Mouse (Mus musculus) midbrain, embryonic 16.5 days (tissue): ENCODE data around the gene Gimap7. TPM values are rescaled to one million over a fixed set of nuclear protein-coding genes. Genes with fewer than 3 reads are reported as not detected.

Source experiments
- ATAC-seq: fragments of 200-750 bp; cut with Nextera tagmentation; 2 replicates; pipeline ENCODE4 v1.8.0; 2017; ENCODE audit warnings: moderate TSS enrichment
- H3K27ac ChIP-seq: fragments of 300-500 bp; sonication (generic); 2 replicates; pipeline ENCODE4 v1.5.1; 2014; ENCODE audit warnings: mild to moderate bottlenecking, low read length, mixed read lengths
- H3K27me3 ChIP-seq: fragments of 300-500 bp; sonication (generic); 2 replicates; pipeline ENCODE4 v1.6.1; 2014; ENCODE audit warnings: low read depth, low read length, mixed read lengths; ENCODE audit not compliant: control insufficient read depth, insufficient read depth
- H3K36me3 ChIP-seq: fragments of 300-500 bp; sonication (generic); 2 replicates; pipeline ENCODE4 v1.6.1; 2014; ENCODE audit warnings: mild to moderate bottlenecking, low read length, moderate library complexity, mixed read lengths; ENCODE audit not compliant: control insufficient read depth, insufficient read depth
- H3K4me1 ChIP-seq: fragments of 300-500 bp; sonication (generic); 2 replicates; pipeline ENCODE4 v1.6.1; 2014; ENCODE audit warnings: mild to moderate bottlenecking, low read length, mixed read lengths; ENCODE audit not compliant: control insufficient read depth, insufficient read depth
- H3K4me2 ChIP-seq: fragments of 300-500 bp; sonication (generic); 2 replicates; pipeline ENCODE4 v1.6.1; 2014; ENCODE audit warnings: mild to moderate bottlenecking, low read length, mixed read lengths
- H3K4me3 ChIP-seq: fragments of 300-500 bp; sonication (generic); 2 replicates; pipeline ENCODE4 v1.5.1; 2014; ENCODE audit warnings: low read depth, mild to moderate bottlenecking, low read length, moderate library complexity, mixed read lengths
- H3K9ac ChIP-seq: fragments of 300-500 bp; sonication (generic); 2 replicates; pipeline ENCODE4 v1.6.1; 2014; ENCODE audit warnings: low read depth, low read length, mixed read lengths
- H3K9me3 ChIP-seq: fragments of 300-500 bp; sonication (generic); replicated peaks from 2 replicates; pipeline ENCODE4 v1.6.1; 2014; ENCODE audit warnings: mild to moderate bottlenecking, low read length, mixed read lengths; ENCODE audit not compliant: control insufficient read depth, poor library complexity, severe bottlenecking
- WGBS: fragments of 180-500 bp; shearing (Covaris S2); extraction: QIAGEN DNeasy Blood & Tissue Kit; methylation state at CpG from one replicate; pipeline ENCODE4 v1.1.7; 2014; 5-methylcytosine and 5-hydroxymethylcytosine counted together
- polyA plus RNA-seq: library from polyadenylated mRNA; unstranded; fragments of >200 nt; fragmentation: Nextera tagmentation; extraction: Ambion mirVana; gene quantifications from 2 replicates; pipeline ENCODE4 v1.2.1, GENCODE M21; 2015

Gimap7 gene
- polyA plus RNA-seq, 1 experiment from 2014 or later = not detected

GRCm38 (mm10) chr6:48772030-48772429 is 53.6 kb downstream of the Gimap7 start:
- no peak overlapping the region for H3K9ac ChIP-seq
- H3K4me3 ChIP-seq = no peak overlapping the region
- ATAC-seq = peak; percentile 64
- H3K4me2 ChIP-seq = no peak overlapping the region
- 13% methylated on average over 8 of the region's 8 CpGs for WGBS
- no peaks in the 10 kb centered on the region for H3K27me3 ChIP-seq
- H3K9me3 ChIP-seq = no peaks in the 10 kb centered on the region
- no peaks in the 10 kb centered on the region for H3K36me3 ChIP-seq
- H3K27ac ChIP-seq = no peak overlapping the region
- H3K4me1 ChIP-seq = no peaks in the 10 kb centered on the region

Other genes with a start within 250 kb of the Gimap7 start
- gene Atp6v0e2, start 181.0 kb upstream of the Gimap7 start, polyA plus RNA-seq = 302 and 362 TPM in 2 replicates
- 27.5 and 27.9 TPM in 2 replicates for gene Lrrc61, start 163.8 kb upstream of the Gimap7 start, polyA plus RNA-seq
- gene Rarres2, start 145.8 kb upstream of the Gimap7 start, polyA plus RNA-seq = 5.3 and 5.7 TPM in 2 replicates
- gene Gm45021, start 129.0 kb upstream of the Gimap7 start, polyA plus RNA-seq = not detected in 2 replicates
- gene Repin1, start 124.7 kb upstream of the Gimap7 start, polyA plus RNA-seq = 48.2 and 48.8 TPM in 2 replicates
- gene Gm44965, start 124.7 kb upstream of the Gimap7 start, polyA plus RNA-seq = not detected in 2 replicates
- 14.1 and 16.7 TPM in 2 replicates for gene Zfp775, start 116.6 kb upstream of the Gimap7 start, polyA plus RNA-seq
- gene AI854703, start 91.9 kb upstream of the Gimap7 start, polyA plus RNA-seq = 24.9 and 27.4 TPM in 2 replicates
- 0.37 and 0.48 TPM in 2 replicates for gene Gimap8, start 71.4 kb upstream of the Gimap7 start, polyA plus RNA-seq
- 1.6 and 3.1 TPM in 2 replicates for gene Gimap9, start 42.5 kb upstream of the Gimap7 start, polyA plus RNA-seq
- gene Gimap4, start 34.1 kb upstream of the Gimap7 start, polyA plus RNA-seq = 0.88 and 1.0 TPM in 2 replicates
- gene Gimap6, start 10.4 kb upstream of the Gimap7 start, polyA plus RNA-seq = 6.2 and 7.2 TPM in 2 replicates
- gene Gm28053, start within 50 bp of the Gimap7 start, polyA plus RNA-seq = 0.62 and 1.2 TPM in 2 replicates
- gene Gimap1, start 20.4 kb downstream of the Gimap7 start, polyA plus RNA-seq = 5.2 and 5.4 TPM in 2 replicates
- gene Gimap5, start 27.6 kb downstream of the Gimap7 start, polyA plus RNA-seq = 1.3 and 1.5 TPM in 2 replicates
- gene Gimap3, start 52.2 kb downstream of the Gimap7 start, polyA plus RNA-seq = not detected in 2 replicates
- gene Tmem176a, start 122.3 kb downstream of the Gimap7 start, polyA plus RNA-seq = 17.9 and 19.7 TPM in 2 replicates
- 113 and 127 TPM in 2 replicates for gene Tmem176b, start 122.9 kb downstream of the Gimap7 start, polyA plus RNA-seq
- gene Aoc1, start 154.3 kb downstream of the Gimap7 start, polyA plus RNA-seq = 0.07 TPM in 1 of 2 replicates, not detected in the other
- not detected in 2 replicates for gene 1600015I10Rik, start 211.3 kb downstream of the Gimap7 start, polyA plus RNA-seq